ENCODE assay signal across 12 mouse cellular contexts in genomic region chr4:124265527-124265926, GRCm38 (mm10).
A peak's percentile ranks its signal among the peaks of the same experiment; 100 is the strongest.
DNase-seq lines count a peak whose midpoint lies in the region; ATAC-seq and TF ChIP-seq lines count a peak whose summit lies in the region.
"Had no signal": no experiment of that assay in that cellular context is flagged by ENCODE, and none has a peak within 500 bp of the region (broad histone marks: within the 10 kb centered on the region; RNA-seq: fewer than 3 reads in every experiment).

No protein-coding gene starts in this region.

- H3K9ac ChIP-seq in midbrain, embryonic 11.5 days (ENCODE audit: low read length) = no peak overlapping the region
- no peak overlapping the region for H3K9ac ChIP-seq in midbrain, postnatal 0 days (replicated peaks; ENCODE audit: low read length, poor library complexity, severe bottlenecking)
- H3K9ac ChIP-seq: neural tube, embryonic 15.5 days had no signal

- no peak overlapping the region for H3K4me3 ChIP-seq in midbrain, embryonic 11.5 days (ENCODE audit: low read depth, low read length)
- no peak overlapping the region for H3K4me3 ChIP-seq in midbrain, postnatal 0 days (ENCODE audit: low read depth, low read length)
- H3K4me3 ChIP-seq in embryonic facial prominence, embryonic 10.5 days = no peak overlapping the region
- H3K4me3 ChIP-seq: limb, embryonic 10.5 days; neural tube, embryonic 15.5 days had no signal

- no peaks in the 10 kb centered on the region for H3K36me3 ChIP-seq in midbrain, embryonic 11.5 days (ENCODE audit: control insufficient read depth, insufficient read depth, low read length)
- no peaks in the 10 kb centered on the region for H3K36me3 ChIP-seq in midbrain, postnatal 0 days (ENCODE audit: insufficient read depth, low read length)
- no peaks in the 10 kb centered on the region for H3K36me3 ChIP-seq in embryonic facial prominence, embryonic 10.5 days (replicated peaks)
- H3K36me3 ChIP-seq: limb, embryonic 10.5 days; neural tube, embryonic 15.5 days had no signal

- H3K27ac ChIP-seq in midbrain, embryonic 11.5 days (ENCODE audit: low read depth, low read length) = no peak overlapping the region; the same call in 1 of the 2 replicates
- no peak overlapping the region for H3K27ac ChIP-seq in midbrain, postnatal 0 days (ENCODE audit: low read depth, low read length)
- H3K27ac ChIP-seq in embryonic facial prominence, embryonic 10.5 days (replicated peaks) = no peak overlapping the region; the same call in 1 of the 2 replicates
- H3K27ac ChIP-seq: limb, embryonic 10.5 days; neural tube, embryonic 15.5 days had no signal

- TF ChIP-seq CTCF in midbrain, postnatal 0 days (IDR thresholded peaks at IDR 0.05) = no peak

- ATAC-seq in midbrain, embryonic 11.5 days (ENCODE audit: low FRiP score) = no peak
- ATAC-seq in midbrain, postnatal 0 days (ENCODE audit: low FRiP score) = no peak

- no peaks in the 10 kb centered on the region for H3K27me3 ChIP-seq in midbrain, embryonic 11.5 days (ENCODE audit: control insufficient read depth, insufficient read depth, low read length)
- no peaks in the 10 kb centered on the region for H3K27me3 ChIP-seq in midbrain, postnatal 0 days (ENCODE audit: insufficient read depth, low read length)
- H3K27me3 ChIP-seq in embryonic facial prominence, embryonic 10.5 days (replicated peaks; ENCODE audit: low read depth, poor library complexity, severe bottlenecking) = peaks cover 28% of the 10 kb centered on the region; the same call in 1 of the 2 replicates

- no peak overlapping the region for H3K4me2 ChIP-seq in midbrain, embryonic 11.5 days
- H3K4me2 ChIP-seq in midbrain, postnatal 0 days (ENCODE audit: low read depth, low read length, poor library complexity, severe bottlenecking) = no peak overlapping the region
- H3K4me2 ChIP-seq: neural tube, embryonic 15.5 days had no signal

- H3K4me1 ChIP-seq in midbrain, embryonic 11.5 days (ENCODE audit: control insufficient read depth, insufficient read depth, low read length) = peaks cover 22% of the 10 kb centered on the region
- H3K4me1 ChIP-seq in midbrain, postnatal 0 days (ENCODE audit: insufficient read depth, low read length) = no peaks in the 10 kb centered on the region
- peaks cover 22% of the 10 kb centered on the region for H3K4me1 ChIP-seq in embryonic facial prominence, embryonic 10.5 days
- H3K4me1 ChIP-seq: limb, embryonic 10.5 days had no signal

- WGBS in midbrain, embryonic 11.5 days = 78% methylated on average over 15 of the region's 15 CpGs
- WGBS in midbrain, postnatal 0 days = 73% methylated on average over 15 of the region's 15 CpGs
- WGBS in embryonic facial prominence, embryonic 10.5 days = 88% methylated on average over 15 of the region's 15 CpGs

- DNase-seq in midbrain, embryonic 11.5 days (ENCODE audit: low spot score, missing footprints) = peak; percentile 76
- no peak for DNase-seq in midbrain, postnatal 0 days (ENCODE audit: low spot score)
- DNase-seq in frontal cortex, adult 2 months (ENCODE audit: extremely low spot score in 1 of 2, low spot score in 1 of 2) = peak; percentile 48 to 78
- peak; percentile 16 to 69 for DNase-seq in left cerebral cortex, adult 9 months (ENCODE audit: low spot score in 2 of 2)
- DNase-seq in ovary, postnatal 36 days (ENCODE audit: low spot score) = no peak
- DNase-seq in embryo, embryonic 10.5 days (ENCODE audit: low spot score) = no peak
- DNase-seq in embryonic facial prominence, embryonic 10.5 days (ENCODE audit: low spot score) = no peak
- DNase-seq: cerebellum, postnatal 36 days; heart, postnatal 14 days; thymus, postnatal 36 days had no signal

- no peaks in the 10 kb centered on the region; the same call in 1 of the 2 replicates for H3K9me3 ChIP-seq in midbrain, embryonic 11.5 days (ENCODE audit: control insufficient read depth, low read length)
- no peaks in the 10 kb centered on the region for H3K9me3 ChIP-seq in midbrain, postnatal 0 days (ENCODE audit: low read length)
- no peaks in the 10 kb centered on the region for H3K9me3 ChIP-seq in embryonic facial prominence, embryonic 10.5 days
- H3K9me3 ChIP-seq: limb, embryonic 10.5 days; neural tube, embryonic 15.5 days had no signal

Comparison
In these comparisons a context has a peak if more than half of its experiments do, and no peak if none do; other contexts are left out.
1. DNase-seq: peak in midbrain, embryonic 11.5 days (single experiment), frontal cortex, adult 2 months (2 of 2) and left cerebral cortex, adult 9 months (2 of 2); none in midbrain, postnatal 0 days (single experiment), ovary, postnatal 36 days (single experiment), embryo, embryonic 10.5 days (single experiment) and embryonic facial prominence, embryonic 10.5 days (single experiment).